22 mouse cellular contexts compared by ENCODE assay signal in genomic region chr14:114839340-114839903, GRCm38 (mm10).
A peak's percentile ranks its signal among the peaks of the same experiment; 100 is the strongest.
DNase-seq lines count a peak whose midpoint lies in the region; ATAC-seq and TF ChIP-seq lines count a peak whose summit lies in the region.
"Had no signal": no experiment of that assay in that cellular context is flagged by ENCODE, and none has a peak within 500 bp of the region (broad histone marks: within the 10 kb centered on the region; RNA-seq: fewer than 3 reads in every experiment).

No protein-coding gene starts in this region.

- no peak overlapping the region for H3K4me3 ChIP-seq in forebrain, embryonic 10.5 days
- no peak overlapping the region for H3K4me3 ChIP-seq in forebrain, postnatal 0 days (ENCODE audit: low read depth, low read length)
- no peak overlapping the region for H3K4me3 ChIP-seq in midbrain, embryonic 12.5 days
- H3K4me3 ChIP-seq in midbrain, embryonic 10.5 days: no peak overlapping the region
- no peak overlapping the region for H3K4me3 ChIP-seq in forebrain, embryonic 12.5 days (replicated peaks)
- H3K4me3 ChIP-seq: heart, embryonic 12.5 days; layer of hippocampus, adult 2 months; left cerebral cortex, adult 2 months; limb, embryonic 12.5 days; liver, embryonic 13.5 days; megakaryocyte, embryonic 14.5 days had no signal

- no peak overlapping the region for H3K4me2 ChIP-seq in forebrain, postnatal 0 days (ENCODE audit: low read depth)
- H3K4me2 ChIP-seq in midbrain, embryonic 12.5 days (replicated peaks): no peak overlapping the region
- H3K4me2 ChIP-seq in forebrain, embryonic 12.5 days: no peak overlapping the region
- H3K4me2 ChIP-seq: heart, embryonic 12.5 days; limb, embryonic 12.5 days; liver, embryonic 13.5 days had no signal

- no peak overlapping the region for H3K27ac ChIP-seq in forebrain, embryonic 10.5 days
- H3K27ac ChIP-seq in forebrain, postnatal 0 days (ENCODE audit: low read depth, low read length): no peak overlapping the region
- no peak overlapping the region for H3K27ac ChIP-seq in midbrain, embryonic 12.5 days (replicated peaks)
- H3K27ac ChIP-seq in midbrain, embryonic 10.5 days (replicated peaks): no peak overlapping the region
- no peak overlapping the region for H3K27ac ChIP-seq in forebrain, embryonic 12.5 days
- H3K27ac ChIP-seq: layer of hippocampus, adult 2 months; left cerebral cortex, adult 2 months; limb, embryonic 12.5 days; liver, embryonic 13.5 days had no signal

- TF ChIP-seq CTCF in forebrain, postnatal 0 days (IDR thresholded peaks at IDR 0.05; ENCODE audit: low read depth): no peak

- DNase-seq in forebrain, embryonic 10.5 days (ENCODE audit: extremely low spot score, low spot score): peak; percentile 49
- no peak for DNase-seq in forebrain, postnatal 0 days
- no peak for DNase-seq in midbrain, embryonic 10.5 days (ENCODE audit: low spot score)
- peak; percentile 91 for DNase-seq in retina, postnatal 1 day
- no peak for DNase-seq in lung, adult 18-20 months
- no peak for DNase-seq in frontal cortex, adult 2 months (ENCODE audit: extremely low spot score in 1 of 2, low spot score in 1 of 2)
- DNase-seq: adrenal gland, postnatal 14 days; cerebellum, adult 2 months; gastrocnemius, postnatal 36 days; heart, postnatal 4 days; kidney, adult 18-20 months; liver, embryonic 13.5 days; lung, postnatal 10 days; thymus, adult 18-20 months had no signal

- H3K36me3 ChIP-seq in forebrain, embryonic 10.5 days (replicated peaks): no peaks in the 10 kb centered on the region
- H3K36me3 ChIP-seq in forebrain, postnatal 0 days (ENCODE audit: insufficient read depth): no peaks in the 10 kb centered on the region
- no peaks in the 10 kb centered on the region for H3K36me3 ChIP-seq in midbrain, embryonic 12.5 days
- H3K36me3 ChIP-seq in midbrain, embryonic 10.5 days: no peaks in the 10 kb centered on the region
- no peaks in the 10 kb centered on the region for H3K36me3 ChIP-seq in forebrain, embryonic 12.5 days (replicated peaks)
- H3K36me3 ChIP-seq: heart, embryonic 12.5 days; limb, embryonic 12.5 days; liver, embryonic 13.5 days had no signal

- H3K9me3 ChIP-seq in forebrain, embryonic 10.5 days: no peaks in the 10 kb centered on the region
- H3K9me3 ChIP-seq in forebrain, postnatal 0 days (ENCODE audit: low read length): no peaks in the 10 kb centered on the region
- no peaks in the 10 kb centered on the region for H3K9me3 ChIP-seq in midbrain, embryonic 12.5 days
- H3K9me3 ChIP-seq in midbrain, embryonic 10.5 days (replicated peaks): no peaks in the 10 kb centered on the region
- no peaks in the 10 kb centered on the region for H3K9me3 ChIP-seq in forebrain, embryonic 12.5 days
- H3K9me3 ChIP-seq: heart, embryonic 12.5 days; limb, embryonic 12.5 days; liver, embryonic 13.5 days; megakaryocyte, embryonic 14.5 days had no signal

- no peak for ATAC-seq in forebrain, postnatal 0 days
- peak; percentile 50 for ATAC-seq in midbrain, embryonic 12.5 days (ENCODE audit: low FRiP score, low read depth)
- peak; percentile 86 for ATAC-seq in forebrain, embryonic 12.5 days (ENCODE audit: low FRiP score)

- no peak overlapping the region for H3K9ac ChIP-seq in forebrain, postnatal 0 days
- no peak overlapping the region for H3K9ac ChIP-seq in midbrain, embryonic 12.5 days (replicated peaks)
- no peak overlapping the region for H3K9ac ChIP-seq in forebrain, embryonic 12.5 days
- H3K9ac ChIP-seq: heart, embryonic 12.5 days; limb, embryonic 12.5 days; liver, embryonic 13.5 days had no signal

- 31% methylated on average over 2 of the region's 2 CpGs for WGBS in forebrain, embryonic 10.5 days
- 12% methylated on average over 2 of the region's 2 CpGs for WGBS in forebrain, postnatal 0 days
- 28% methylated on average over 2 of the region's 2 CpGs for WGBS in midbrain, embryonic 12.5 days
- 38% methylated on average over 2 of the region's 2 CpGs for whole genome bisulfite sequencing in midbrain, embryonic 10.5 days
- 17% methylated on average over 2 of the region's 2 CpGs for WGBS in forebrain, embryonic 12.5 days

- peaks cover 6% of the 10 kb centered on the region for H3K27me3 ChIP-seq in forebrain, embryonic 10.5 days (ENCODE audit: poor library complexity, severe bottlenecking)
- no peaks in the 10 kb centered on the region for H3K27me3 ChIP-seq in forebrain, postnatal 0 days (ENCODE audit: insufficient read depth, low read length)
- H3K27me3 ChIP-seq in midbrain, embryonic 12.5 days: peaks cover 9% of the 10 kb centered on the region; the same call in 1 of the 2 replicates
- no peaks in the 10 kb centered on the region for H3K27me3 ChIP-seq in midbrain, embryonic 10.5 days (ENCODE audit: low read depth, poor library complexity, severe bottlenecking)
- peaks cover 4% of the 10 kb centered on the region; the same call in 1 of the 2 replicates for H3K27me3 ChIP-seq in forebrain, embryonic 12.5 days
- H3K27me3 ChIP-seq: CH12.LX; heart, embryonic 12.5 days; limb, embryonic 12.5 days; liver, embryonic 13.5 days; megakaryocyte, embryonic 14.5 days had no signal

- peaks cover 58% of the 10 kb centered on the region for H3K4me1 ChIP-seq in forebrain, embryonic 10.5 days
- H3K4me1 ChIP-seq in forebrain, postnatal 0 days (ENCODE audit: insufficient read depth): no peaks in the 10 kb centered on the region
- peaks cover 21% of the 10 kb centered on the region for H3K4me1 ChIP-seq in midbrain, embryonic 12.5 days
- H3K4me1 ChIP-seq in midbrain, embryonic 10.5 days: peaks cover 34% of the 10 kb centered on the region
- peaks cover 22% of the 10 kb centered on the region for H3K4me1 ChIP-seq in forebrain, embryonic 12.5 days
- H3K4me1 ChIP-seq: liver, embryonic 13.5 days had no signal

Comparison
In these comparisons a context has a peak if more than half of its experiments do, and no peak if none do; other contexts are left out.
1. DNase-seq: peak in forebrain, embryonic 10.5 days (single experiment) and retina, postnatal 1 day (single experiment); none in forebrain, postnatal 0 days (single experiment), midbrain, embryonic 10.5 days (single experiment), lung, adult 18-20 months (0 of 2) and frontal cortex, adult 2 months (0 of 2).